Mouse (Mus musculus) mesoderm, embryonic 11.5 days (tissue): ENCODE results near the gene Gm10487.
"Not testable (repeated sequence)": the region's sequence is repeated elsewhere in the genome, so short reads cannot be mapped to it uniquely, and the experiment has no call there.

Experiments used
- DNase-seq: peaks from one replicate; pipeline ENCODE4 v3.0.0-alpha.2; 2012; ENCODE audit warnings: low read depth, low spot score

Gene Gm10487

DNA sequence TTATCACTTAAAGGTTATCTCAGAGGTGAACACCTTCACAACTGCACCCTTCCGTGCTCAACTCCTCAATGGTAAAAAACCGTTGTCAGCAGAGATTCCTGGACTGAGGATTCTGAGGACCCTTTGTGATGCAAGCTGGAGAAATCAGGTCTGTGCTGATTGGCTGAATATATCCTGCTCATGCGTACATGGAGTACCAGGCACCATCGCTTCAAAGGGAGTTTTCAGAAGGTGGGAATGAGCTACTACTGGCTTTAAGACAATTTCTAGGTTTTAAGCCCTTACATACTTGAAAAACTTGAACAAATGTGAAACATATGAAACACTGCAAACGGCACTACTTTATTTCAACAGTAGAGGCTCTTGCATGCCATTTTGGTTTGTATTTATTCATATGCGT lies at the start of gene Gm10487:
TSS of gene Gm10487 (minus strand) at position 101 of the 400 bp plus-strand sequence.
- not testable (repeated sequence) for DNase-seq
